Mouse (Mus musculus) megakaryocyte-erythroid progenitor cell, adult 5 weeks (primary cell): ENCODE measurements around the gene Trmt112. TPM values are rescaled to one million over a fixed set of nuclear protein-coding genes. Genes with fewer than 3 reads are reported as not detected.

Experiments used
- polyA plus RNA-seq: library from polyadenylated mRNA; stranded (reverse); fragments of >175 nt; gene quantifications from 2 replicates; pipeline ENCODE4 v1.2.3, GENCODE M21; 2012

The Trmt112 gene
- polyA plus RNA-seq, result 198 and 202 TPM in 2 replicates

DNA sequence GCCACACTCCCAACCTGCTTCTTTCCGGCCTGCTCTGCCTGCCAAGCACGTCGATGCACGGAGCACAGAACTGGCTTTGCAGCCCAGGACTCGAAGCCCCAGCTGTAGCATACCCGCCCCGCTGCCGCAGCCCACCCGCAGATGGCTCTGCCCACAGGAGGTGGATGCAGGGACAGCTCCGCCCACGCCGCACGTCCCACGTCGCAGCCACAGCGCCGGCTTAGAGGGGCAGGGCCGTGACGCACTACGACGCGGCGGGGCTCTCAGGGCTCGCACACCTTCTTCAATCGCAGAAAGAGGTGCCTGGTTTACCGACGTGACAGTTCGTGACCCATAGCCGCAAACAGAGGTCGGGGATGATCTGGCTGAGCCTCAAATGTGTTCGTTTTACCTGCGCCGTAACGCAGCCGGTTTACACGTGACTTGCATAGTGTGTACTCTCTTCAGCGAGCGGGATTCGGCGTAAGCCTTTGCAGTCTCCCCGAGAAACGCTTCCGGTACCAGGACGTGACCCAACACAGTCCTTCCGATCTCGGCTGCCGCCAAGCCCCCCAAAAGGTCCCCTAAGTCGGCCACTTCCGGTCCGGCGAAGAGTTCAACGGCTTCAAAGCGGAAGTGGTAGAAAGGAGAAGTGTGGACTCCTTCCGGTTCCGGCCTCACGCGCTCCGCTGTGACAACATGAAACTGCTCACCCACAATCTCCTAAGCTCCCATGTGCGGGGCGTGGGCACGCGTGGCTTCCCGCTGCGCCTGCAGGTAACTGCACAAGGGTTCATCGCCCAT lies at the start of gene Trmt112, which contains the start of gene Prdx5:
Gene Trmt112 (plus strand): TSS at position 192 of the 783 bp plus-strand sequence.
Gene Prdx5 (minus strand): TSS at position 600 of the 783 bp plus-strand sequence.

DNA sequence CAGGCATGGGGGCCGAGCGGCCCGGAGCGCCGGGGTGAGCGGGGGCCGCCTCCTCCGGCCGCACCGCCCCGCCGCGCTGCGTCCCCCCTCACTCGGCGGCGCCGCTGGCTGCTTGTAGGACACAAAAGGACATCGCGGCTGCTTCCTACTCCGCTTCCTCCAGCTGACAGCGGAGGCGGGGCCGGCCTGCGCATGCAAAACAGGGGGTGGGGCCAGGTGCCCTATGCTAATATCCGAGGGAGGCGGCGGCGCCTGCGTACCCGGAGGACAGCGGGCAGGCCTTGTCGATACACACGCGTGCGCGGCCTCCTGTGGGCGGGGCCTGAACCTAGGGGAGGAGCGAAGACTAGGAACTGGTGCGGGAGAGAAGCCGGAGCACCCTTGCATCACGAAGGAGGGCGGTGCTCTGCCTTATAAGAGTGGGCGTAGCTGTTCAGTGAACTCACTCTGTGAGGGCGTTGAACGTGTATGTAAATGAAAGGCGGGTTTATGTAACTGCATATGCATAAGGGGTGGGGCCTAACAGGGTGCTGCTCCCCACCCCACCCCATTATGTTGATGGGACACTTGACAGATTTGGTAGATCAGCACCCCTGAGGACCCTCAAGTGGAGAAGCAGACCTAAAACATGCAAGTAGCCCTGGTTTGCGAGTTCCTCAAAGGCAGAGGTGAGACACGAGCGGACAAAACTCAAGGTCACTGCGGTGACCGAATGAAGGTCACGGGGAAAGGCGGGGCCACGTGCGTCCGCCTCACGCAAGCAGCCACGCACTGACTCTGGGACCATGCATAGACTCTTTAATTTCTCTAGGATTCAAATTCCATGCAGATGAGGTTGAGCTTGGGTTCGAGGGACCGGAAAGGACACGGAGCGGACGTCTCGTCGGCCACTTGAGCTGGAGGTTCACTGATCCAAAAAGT lies 12.4 kb downstream of the Trmt112 start, which contains the start of gene Esrra:
Gene Esrra (minus strand): TSS at position 167 of the 921 bp plus-strand sequence.

DNA sequence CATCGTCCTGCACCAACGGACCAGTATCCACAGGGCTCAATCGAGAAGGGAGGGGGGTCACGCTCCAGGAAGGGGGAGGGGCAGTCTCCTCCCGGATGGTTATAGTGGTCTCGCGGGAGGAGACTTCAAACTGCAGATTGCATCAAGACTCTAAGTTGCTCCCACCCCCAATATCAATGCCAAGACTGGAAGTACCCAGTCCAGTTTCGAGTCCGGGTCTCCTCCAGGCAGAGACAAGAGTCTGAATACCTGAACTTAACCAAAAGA lies 15.7 kb downstream of the Trmt112 start, which contains the start of gene Catsperz:
Gene Catsperz (minus strand): TSS at position 74 of the 267 bp plus-strand sequence.

DNA sequence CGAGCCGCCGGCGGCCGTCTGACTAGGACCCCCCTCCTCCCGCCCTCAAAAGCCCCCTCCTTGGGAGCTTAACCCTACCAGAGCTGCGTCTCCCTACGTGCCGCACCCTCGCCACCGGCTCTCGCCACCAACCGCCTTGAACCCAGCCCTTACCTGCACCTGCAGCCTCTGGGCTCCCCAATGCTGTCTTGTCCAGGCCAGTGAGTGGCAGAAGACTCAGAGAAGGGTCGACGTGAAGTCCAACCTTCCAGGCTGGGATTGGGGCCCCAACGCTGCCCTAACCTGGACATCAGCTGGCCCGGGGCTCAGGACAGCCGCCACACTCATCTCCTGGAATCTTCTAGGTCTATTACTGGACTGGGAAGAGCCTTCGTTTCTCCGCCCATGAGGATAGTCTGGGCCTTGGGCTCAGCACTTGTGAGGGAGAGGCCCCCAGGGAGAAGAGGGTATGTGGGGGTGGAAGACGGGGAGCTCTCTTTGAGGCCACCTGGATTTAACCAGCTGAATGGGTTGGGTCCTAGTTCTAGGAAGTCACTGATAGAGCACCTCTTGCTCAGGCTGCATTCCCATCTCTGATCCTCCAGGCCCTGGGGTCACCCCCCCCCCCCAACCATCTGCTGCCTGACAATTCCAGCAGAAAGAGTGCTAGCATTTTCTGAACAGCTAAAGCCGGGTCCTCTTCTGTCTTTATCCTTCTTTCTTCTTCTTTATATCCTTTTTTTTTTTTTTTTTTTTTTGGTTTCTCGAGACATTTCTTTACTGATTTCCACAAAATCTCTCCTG lies 24.9 kb downstream of the Trmt112 start, which contains the start of gene Kcnk4:
Gene Kcnk4 (minus strand): TSS at position 321 of the 783 bp plus-strand sequence.

DNA sequence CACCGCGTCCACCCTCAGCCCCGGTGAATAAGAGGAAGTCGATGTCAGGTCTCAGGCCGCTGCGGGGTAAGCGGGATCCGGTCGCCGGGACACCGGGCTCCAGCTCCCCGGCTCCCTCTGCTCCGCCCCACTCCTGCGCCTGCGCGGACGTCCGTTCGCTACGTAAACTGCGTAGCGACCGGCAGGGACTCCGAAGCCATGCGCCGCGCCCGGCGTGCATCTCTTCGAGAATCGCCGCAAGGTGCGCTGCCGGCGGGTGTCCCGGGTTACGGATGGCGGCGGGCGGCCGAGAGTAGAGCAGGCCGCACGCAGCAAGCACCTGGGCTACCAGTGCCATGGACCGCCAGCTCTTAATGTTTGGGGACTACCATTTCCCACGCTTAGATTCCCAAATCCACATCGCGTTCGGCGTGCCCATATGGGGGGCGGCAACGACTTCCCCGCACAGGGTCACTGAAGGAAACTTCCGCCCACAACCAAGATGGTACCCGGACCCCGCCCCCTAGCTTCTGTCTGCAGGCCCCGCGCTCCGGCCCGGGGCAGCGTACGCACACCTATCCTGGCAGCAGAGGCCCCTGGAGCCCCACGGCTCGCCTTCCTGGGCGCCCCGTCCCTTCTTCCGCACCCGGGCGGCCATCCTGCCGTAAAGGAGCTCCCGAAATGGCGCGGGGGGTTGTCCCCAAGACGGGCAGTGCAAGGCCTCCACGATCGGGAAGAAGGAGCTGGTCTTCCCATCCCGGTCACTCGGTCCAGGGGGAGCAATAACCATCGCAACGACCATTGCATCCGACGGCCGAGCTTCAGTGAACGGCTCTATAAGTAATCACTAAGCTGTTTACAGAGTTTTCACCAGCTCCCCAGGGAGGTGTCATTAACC lies 32.1 kb downstream of the Trmt112 start, which contains the start of gene Bad:
Gene Bad (plus strand): TSS at position 490 of the 877 bp plus-strand sequence.

DNA sequence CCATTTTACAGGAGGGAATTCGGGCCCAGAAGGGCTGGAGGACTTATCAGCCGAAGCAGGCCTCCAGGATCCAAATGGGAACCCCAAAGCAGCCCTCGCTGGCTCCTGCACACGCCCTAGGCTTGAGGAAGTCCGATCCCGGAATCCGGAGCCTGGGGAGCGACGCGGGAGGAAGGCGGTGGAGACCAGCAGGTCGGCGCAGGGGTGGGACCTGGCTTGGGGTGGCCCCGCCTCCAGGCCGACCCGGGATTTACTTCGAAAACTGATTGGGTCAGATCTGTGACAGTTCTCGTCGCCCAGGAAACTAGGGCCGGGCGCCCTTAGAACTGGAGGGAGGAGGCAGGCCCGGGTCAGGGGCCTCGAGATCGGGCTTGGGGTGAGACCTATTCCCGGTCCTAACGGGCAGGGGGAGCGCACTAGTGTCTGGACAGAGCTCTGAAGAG lies 32.8 kb downstream of the Trmt112 start, which contains the start of gene Gpr137:
Gene Gpr137 (minus strand): TSS at position 232 of the 443 bp plus-strand sequence.

Other genes starting within 250 kb of the Trmt112 start
- gene Rps6ka4, start 69.1 kb upstream of the Trmt112 start, polyA plus RNA-seq, result 33.4 and 34.4 TPM in 2 replicates
- 90.5 and 124 TPM in 2 replicates for gene Ccdc88b, start 51.5 kb upstream of the Trmt112 start, polyA plus RNA-seq
- gene Prdx5, start 408 bp downstream of the Trmt112 start, polyA plus RNA-seq, result 539 and 682 TPM in 2 replicates
- 55.6 and 62.2 TPM in 2 replicates for gene Esrra, start 12.1 kb downstream of the Trmt112 start, polyA plus RNA-seq
- gene Catsperz, start 15.7 kb downstream of the Trmt112 start, polyA plus RNA-seq, result 0.43 TPM in 1 of 2 replicates, not detected in the other
- gene Kcnk4, start 24.8 kb downstream of the Trmt112 start, polyA plus RNA-seq, result 0.02 TPM in 2 replicates
- 87.8 and 89.7 TPM in 2 replicates for gene Bad, start 32.2 kb downstream of the Trmt112 start, polyA plus RNA-seq
- 59.4 and 67.4 TPM in 2 replicates for gene Gpr137, start 32.8 kb downstream of the Trmt112 start, polyA plus RNA-seq
- 492 and 511 TPM in 2 replicates for gene Ppp1r14b, start 65.3 kb downstream of the Trmt112 start, polyA plus RNA-seq
- 25.3 and 36.0 TPM in 2 replicates for gene Plcb3, start 66.8 kb downstream of the Trmt112 start, polyA plus RNA-seq
- 373 and 400 TPM in 2 replicates for gene Fkbp2, start 70.8 kb downstream of the Trmt112 start, polyA plus RNA-seq
- 105 and 119 TPM in 2 replicates for gene Vegfb, start 78.0 kb downstream of the Trmt112 start, polyA plus RNA-seq
- gene Dnajc4, start 82.9 kb downstream of the Trmt112 start, polyA plus RNA-seq, result 18.0 and 21.8 TPM in 2 replicates
- gene Nudt22, start 86.4 kb downstream of the Trmt112 start, polyA plus RNA-seq, result 14.0 and 16.0 TPM in 2 replicates
- 1.1 and 1.7 TPM in 2 replicates for gene Trpt1, start 86.4 kb downstream of the Trmt112 start, polyA plus RNA-seq
- gene Fermt3, start 109.8 kb downstream of the Trmt112 start, polyA plus RNA-seq, result 645 and 679 TPM in 2 replicates
- gene Stip1, start 130.3 kb downstream of the Trmt112 start, polyA plus RNA-seq, result 123 and 137 TPM in 2 replicates
- gene Macrod1, start 147.1 kb downstream of the Trmt112 start, polyA plus RNA-seq, result 87.5 and 120 TPM in 2 replicates
- gene Flrt1, start 196.0 kb downstream of the Trmt112 start, polyA plus RNA-seq, result 0.02 TPM in 1 of 2 replicates, not detected in the other